Mouse (Mus musculus) kidney, postnatal 4 days (tissue): ENCODE results near the gene Oasl1.
"Not testable (repeated sequence)": the region's sequence is repeated elsewhere in the genome, so short reads cannot be mapped to it uniquely, and the experiment has no call there.

Experiments used
- DNase-seq, 2 experiments: peaks; one replicate each; pipeline ENCODE4 v3.0.0; 2021; ENCODE audit warnings: mixed read lengths in 2 of 2

The Oasl1 gene

DNA sequence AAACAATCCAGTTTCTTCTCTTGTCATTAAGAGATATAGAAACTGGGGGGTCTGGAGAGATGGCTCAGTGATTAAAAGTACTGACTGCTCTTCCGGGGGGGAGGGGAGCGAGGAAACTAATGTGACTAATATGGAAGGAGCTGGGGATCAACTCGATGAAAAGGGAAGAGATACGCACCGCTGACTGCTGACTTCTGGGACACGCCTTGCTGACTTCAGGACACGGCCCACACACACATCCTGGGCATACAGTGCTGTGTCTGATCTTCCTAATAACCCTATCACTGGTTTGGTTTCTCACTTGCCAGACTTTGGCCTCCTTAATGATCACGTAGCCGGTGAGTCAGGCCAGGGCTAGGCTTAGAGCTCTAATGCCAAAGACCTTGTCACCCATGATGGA is 3.7 kb downstream of the Oasl1 start:
- DNase-seq, result peak in 1 of 2 experiments; percentile 25

- DNase-seq, result no peak
Measured at GRCm38 (mm10) chr5:114931626-114932025, 8.6 kb downstream of the Oasl1 start.

DNA sequence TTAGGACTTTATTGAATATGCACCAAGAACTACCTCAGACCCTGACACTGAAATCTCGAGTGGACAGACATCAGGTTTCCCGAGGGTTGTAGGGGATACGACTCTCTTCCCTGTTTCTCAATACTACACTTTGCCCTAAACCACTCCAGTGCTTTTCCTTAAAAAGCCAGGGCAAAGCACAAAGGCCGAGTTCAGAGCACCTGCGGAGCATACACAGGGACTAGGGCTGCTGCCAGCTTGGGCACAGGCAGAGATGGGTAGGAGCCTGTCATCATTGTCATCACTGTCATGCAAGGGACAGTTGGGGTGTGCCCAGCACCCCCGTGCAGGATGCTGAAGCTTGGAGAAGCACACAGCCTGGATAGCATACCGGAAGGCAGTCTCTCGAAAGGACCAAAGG is 10.2 kb downstream of the Oasl1 start:
- no peak for DNase-seq

GRCm38 (mm10) chr5:114935838-114936237 is 12.8 kb downstream of the Oasl1 start:
- DNase-seq, result no peak

GRCm38 (mm10) chr5:114941138-114941537 is 18.1 kb downstream of the Oasl1 start:
- not testable (repeated sequence) for DNase-seq

DNA sequence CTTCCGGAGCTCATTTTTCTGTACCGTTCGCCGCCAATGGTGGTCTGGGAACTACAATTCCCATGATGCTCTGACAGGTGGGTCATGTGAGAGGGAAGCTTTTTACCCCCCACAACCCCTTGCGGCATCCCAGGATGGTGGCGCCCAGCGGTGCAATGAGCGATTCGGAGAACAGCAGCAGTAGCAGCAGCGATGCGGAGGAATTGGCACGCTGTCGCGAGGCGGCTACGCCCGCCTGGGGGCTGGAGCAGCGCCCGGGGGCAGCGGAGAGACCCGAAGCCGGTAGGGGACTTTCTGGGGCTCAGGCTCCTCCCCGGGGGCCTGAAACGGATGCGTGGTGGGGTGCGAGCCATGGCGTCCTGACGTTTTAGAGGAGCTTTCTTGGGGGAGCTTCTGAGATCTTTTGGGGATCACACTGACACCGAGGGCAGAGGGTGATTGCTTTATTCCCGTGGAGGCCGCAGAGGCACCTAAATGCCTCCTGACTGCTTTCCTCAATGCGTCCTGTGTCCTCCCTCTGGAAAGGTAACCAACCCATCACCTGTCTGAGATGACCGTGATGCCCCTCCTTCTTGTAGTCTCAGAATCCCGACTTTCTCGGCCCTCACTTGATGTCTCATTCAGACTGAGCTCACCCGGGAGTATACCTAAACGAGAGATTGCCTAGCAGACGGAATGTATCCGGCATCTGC is 19.2 kb downstream of the Oasl1 start, which contains the start of gene 2210016L21Rik:
Gene 2210016L21Rik (plus strand): TSS at position 85 of the 692 bp plus-strand sequence.
- peak; percentile 85 to 92 for DNase-seq

DNA sequence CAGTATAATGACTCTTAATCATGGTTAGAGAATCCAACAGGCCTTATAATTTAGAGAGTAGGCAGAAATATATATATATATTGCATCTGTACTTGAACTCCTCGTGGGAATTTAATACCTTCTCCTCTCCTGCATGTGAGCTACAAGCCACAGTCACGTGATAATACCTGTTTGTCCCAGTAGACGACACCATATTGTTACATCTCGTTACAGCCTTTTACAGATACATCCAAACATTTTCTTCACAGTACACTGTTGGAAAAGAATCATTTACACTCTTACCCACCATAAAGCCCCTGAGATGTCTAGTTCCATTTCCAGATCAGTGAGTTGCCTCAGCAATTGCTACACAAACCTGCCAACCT is 19.7 kb downstream of the Oasl1 start:
- no peak for DNase-seq

- DNase-seq, result no peak
Measured at GRCm38 (mm10) chr5:114945072-114945471, 22.0 kb downstream of the Oasl1 start.

DNA sequence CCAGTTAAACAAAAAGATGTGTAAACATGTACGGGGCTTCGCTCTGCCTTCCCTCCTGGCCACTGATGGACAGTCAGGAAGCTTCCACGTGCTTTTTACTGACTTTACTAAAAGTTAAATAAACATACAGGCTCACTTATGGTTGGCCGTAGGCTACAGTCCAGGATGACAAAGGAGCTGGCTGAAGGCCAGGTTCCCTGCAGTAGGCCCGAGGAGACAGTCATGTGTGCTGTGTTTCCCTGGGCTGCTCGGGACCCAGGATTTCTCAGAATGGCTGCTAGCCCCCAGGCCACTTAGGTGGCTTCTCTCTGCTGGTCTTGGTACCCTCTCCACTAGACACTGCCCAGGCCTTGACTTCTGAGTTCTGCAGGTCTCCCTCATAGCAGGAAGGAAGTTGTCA is 25.9 kb downstream of the Oasl1 start:
- peak; percentile 60 to 72 for DNase-seq

- DNase-seq, result no peak
Measured at GRCm38 (mm10) chr5:114949316-114949715, 26.3 kb downstream of the Oasl1 start.

- DNase-seq, result no peak
Measured at GRCm38 (mm10) chr5:114949812-114950211, 26.8 kb downstream of the Oasl1 start.

DNA sequence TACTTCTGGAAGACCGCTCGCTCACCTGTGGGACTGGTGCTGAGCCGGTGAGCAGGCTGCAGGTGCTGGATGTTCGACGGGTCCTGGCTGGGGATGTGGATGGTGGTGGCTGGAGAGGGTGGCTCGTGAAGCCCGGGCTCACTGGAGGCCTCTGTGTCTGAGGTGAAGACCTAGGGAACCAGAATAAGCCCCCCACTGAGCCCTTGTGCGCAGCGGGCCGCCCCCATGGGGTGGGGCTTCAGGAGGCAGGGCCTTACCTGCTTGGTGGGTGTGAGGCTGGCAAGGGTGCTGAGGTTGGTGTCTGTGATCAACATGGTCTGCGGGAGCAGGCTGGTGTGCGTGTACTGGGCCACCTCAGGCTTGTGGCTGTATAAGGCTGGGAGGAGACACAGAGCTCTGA is 27.6 kb downstream of the Oasl1 start:
- no peak for DNase-seq

DNA sequence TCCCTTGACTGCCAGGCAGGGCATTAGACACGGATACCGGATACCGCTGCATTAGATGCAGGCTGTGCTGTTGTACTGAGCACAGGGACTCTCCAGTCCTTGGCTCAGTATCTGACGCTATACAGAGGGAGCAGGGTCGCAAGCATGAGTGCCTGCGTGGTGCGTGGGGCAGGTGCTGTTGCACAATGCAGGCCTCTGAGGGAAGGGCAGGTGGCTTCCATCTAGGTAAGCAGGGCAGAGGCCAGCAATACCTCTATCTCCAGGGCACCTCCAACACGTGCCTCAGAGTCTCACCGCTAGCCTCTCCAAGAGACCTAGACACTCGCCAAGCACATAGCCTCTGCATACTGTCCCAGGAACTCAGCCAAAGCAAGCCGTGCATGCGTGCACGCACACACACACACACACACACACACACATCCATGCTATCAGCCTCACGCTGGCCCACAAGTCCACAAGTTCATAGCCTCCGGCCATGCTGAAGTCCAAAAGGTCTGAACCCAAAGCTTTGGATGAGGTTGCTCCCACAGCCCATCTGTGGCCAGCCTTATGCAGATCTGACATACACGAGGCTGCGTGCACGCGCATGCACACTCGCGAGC is 28.3 kb downstream of the Oasl1 start:
- peak in 1 of 2 experiments; percentile 45 for DNase-seq

GRCm38 (mm10) chr5:114953326-114953725 is 30.3 kb downstream of the Oasl1 start:
- no peak for DNase-seq

GRCm38 (mm10) chr5:114958069-114958468 is 35.0 kb downstream of the Oasl1 start:
- DNase-seq, result no peak

DNA sequence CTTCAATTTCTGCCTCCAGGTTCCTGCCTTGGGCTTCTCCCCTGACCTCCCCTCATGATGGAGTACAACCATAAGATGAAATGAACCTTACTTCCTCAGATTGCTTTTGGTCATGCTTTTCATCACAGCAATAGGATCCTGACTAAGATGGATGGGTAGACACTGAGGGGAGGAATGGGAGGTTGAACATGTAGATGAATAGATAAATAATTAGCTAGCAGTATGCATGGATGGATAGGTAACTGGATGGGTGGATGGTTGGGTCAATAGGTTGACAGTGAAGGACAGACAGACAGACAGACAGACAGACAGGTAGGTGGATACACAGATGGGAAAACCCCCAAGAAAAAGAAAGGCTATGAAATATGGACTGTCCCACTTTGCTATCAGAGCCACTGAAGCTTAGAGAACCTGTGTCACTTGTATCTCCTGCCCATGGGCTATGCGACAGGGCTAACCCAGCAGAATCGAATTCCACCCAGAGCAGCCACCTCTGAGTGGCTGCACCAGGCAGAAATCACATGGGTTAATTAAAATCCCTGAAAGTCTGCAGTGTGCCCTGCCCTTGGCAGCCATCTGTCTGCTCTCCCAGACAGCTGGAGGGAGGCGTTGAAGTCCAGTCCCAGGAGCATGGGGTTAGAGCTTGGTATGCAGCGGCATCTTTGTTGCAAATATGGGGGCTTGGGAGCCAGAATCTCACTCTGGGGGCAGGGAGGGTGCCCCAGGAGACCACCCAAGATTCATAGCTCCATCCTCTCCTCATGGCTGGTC is 38.7 kb downstream of the Oasl1 start:
- DNase-seq, result peak in 1 of 2 experiments; percentile 65

GRCm38 (mm10) chr5:114964315-114964966 is 41.4 kb downstream of the Oasl1 start:
- DNase-seq, result peak in 1 of 2 experiments; percentile 58

- peak; percentile 56 to 70 for DNase-seq
Measured at GRCm38 (mm10) chr5:114964967-114965898, 42.2 kb downstream of the Oasl1 start.

DNA sequence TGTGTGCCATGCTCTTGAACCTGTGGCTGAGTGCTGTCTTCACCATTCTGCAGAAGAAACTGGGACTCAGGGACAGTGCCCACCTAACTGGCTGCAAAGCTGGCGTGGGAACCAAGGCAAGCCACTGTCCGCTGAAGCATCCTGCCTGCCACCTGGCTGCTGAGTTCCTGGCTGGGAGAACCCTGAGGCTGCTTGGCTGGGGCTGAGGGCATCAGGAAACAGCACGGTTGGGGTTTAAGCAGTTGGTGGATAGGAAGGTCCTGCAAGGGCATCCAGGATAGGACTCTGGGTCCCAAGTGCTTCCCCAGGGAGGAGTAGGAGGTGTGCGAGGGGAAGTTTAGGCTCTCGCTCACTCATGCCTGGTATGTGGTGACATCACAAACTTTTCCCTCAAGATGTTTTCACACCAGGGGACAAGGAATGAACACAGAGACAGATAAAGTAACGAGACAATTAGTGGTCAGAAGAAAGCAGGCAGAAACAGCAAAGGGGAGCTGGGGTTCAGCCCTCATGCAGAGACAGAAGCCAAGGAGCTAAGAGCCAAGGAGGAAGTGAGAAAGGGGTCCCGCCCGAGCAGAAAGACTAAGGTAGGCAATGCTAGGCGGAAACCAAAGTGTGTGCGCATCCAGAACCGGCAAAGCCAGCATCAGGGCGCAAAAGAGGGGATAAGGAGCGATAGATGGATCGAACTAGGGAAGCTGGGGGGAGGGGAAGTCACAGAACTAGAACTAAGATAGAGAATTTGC is 44.7 kb downstream of the Oasl1 start:
- DNase-seq, result peak; percentile 42 to 62

- DNase-seq, result peak; percentile 56 to 68
Measured at GRCm38 (mm10) chr5:114968651-114969050, 45.6 kb downstream of the Oasl1 start.

DNA sequence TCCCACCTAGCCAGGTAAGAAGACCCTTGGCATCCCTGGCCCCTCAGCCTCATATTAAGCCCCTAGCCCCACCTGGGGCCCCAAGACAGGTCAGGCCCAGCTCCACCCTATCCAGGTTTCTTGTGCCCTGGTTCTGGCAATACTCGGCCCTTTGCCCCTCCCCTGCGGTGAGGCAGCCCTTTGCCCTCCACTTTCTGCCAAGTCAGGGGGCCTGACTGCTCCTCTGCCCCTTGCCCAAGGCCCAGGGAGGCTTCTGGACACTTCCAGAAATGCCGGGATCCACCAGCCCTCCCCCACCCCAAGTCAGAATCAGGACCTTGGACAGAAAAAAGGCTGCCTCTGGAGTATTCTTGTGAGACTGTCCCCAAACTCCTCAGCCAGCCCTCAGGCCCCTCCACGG is 46.0 kb downstream of the Oasl1 start:
- DNase-seq, result peak; percentile 68 to 82
